Mouse (Mus musculus) heart, postnatal 0 days (tissue): Measurements from ENCODE around the gene Lin52.

Experiments
- CTCF ChIP-seq: IDR thresholded peaks from 2 replicates; pipeline ENCODE4 v1.5.1; 2016; ENCODE audit warnings: antibody characterized with exemption, control low read depth, low read depth
- EP300 ChIP-seq: IDR thresholded peaks from 2 replicates; pipeline ENCODE4 v1.6.1; 2016; ENCODE audit warnings: antibody characterized with exemption, low read depth

DNA sequence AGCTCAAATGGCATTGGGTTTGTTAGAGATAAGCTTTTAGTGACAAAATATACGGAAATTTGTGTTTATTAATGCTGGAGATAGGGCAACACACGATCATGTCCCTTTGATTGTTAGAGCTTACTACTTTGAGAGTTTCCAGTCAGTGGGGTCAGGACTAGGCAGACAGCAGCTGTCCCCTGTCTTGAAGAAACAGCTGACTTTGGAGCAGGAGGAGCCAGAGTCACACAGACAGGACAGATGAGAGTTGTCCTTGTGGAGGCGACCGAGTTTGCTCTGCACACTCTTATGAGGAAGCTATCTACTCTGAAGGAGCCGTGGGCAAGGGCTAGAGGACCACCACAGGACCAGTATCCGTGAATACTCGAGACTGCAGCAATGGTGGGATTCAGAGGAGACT lies 27.7 kb downstream of the Lin52 start:
- TF ChIP-seq CTCF (no peak), EP300 (no peak)
